Mouse (Mus musculus) spleen, postnatal 10 days (tissue): ENCODE measurements around the gene AI413582.
A peak's percentile ranks its signal among the peaks of the same experiment; 100 is the strongest.

Experiments
- DNase-seq, 2 experiments: peaks; one replicate each; pipeline ENCODE4 v3.0.0; 2021 to 2022; ENCODE audit warnings: low spot score in 2 of 2

The AI413582 gene

DNA sequence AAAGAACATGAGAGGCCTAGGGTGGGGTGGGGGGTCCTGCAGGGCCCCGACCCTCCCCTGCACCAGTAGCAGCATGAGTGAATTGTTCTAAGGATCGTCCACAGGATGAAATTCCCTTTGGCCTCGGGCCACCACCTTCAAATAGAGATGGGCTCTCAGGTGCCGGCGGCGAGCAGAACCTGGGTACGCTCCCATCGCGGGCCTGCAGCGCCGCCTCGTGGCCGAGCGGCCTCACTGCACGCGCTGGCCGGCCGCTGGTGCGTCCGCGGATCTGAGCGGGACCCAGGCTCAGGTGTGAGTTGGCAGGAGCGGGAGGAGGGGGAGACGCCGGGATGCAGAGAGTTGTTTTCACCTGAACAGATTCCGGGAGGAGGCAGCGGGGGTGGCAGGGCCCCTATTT lies 45.0 kb downstream of the AI413582 start:
- peak; percentile 36 to 69 for DNase-seq

DNA sequence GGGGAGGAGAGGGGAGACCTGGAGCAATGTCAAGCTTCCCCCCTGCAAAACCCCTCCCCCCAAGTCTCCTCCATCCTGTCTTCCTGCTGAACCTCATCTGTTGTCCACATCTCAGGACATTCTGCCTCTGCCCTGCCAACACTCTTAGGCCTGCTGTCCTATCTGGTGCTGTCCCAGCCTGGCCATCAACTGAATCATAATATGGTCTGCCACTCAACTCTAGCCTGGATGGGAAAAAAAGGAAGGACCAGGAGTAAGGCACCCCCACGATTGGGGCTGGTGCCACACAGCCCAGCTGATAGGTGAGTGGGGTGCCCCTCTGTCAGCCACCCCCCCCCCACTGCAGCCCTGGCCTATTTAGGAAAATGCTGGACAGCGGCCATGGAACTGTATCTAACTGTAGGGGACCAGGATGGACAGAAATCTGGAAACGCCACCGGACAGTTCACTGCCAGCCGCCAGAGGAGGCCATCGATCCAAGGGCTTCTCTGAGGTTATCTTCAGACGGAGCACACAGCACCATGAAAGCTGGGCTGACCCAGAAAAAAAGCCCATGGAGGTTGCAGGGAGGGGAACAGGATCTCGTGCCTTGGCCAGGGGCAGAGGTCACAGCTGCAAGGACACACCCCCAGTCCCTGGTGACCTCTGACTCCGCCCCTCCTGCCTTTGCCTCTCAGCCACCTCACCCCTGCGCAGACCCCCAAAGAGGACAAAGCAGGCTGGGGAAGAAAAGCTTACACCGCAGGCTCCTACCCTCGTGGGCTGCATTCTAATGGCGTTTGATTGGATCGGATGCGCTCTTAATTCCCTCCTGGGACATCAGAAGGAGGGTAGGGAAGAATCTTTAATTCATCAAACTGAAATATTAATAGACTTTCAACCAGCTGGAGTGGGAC lies 46.6 kb downstream of the AI413582 start:
- DNase-seq, result no peak

DNA sequence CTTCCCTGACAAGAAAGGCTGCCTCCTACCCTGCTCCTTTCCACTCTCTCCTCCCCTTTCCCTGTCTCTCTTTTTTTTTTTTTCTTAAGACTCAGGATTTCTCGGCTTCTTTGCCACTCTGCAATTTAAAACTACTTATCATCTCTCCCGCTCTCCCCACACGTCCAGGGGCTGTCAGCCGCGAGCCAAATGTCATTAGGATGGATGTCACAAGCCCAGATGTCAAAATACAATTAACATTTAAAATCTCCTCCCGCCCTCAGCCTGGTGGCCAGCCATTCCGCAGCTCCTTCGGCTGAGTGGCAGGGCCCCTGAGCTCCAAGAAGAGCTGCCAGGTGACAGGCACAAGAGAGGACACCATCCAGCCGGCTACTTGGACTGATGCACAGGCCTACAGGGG lies 47.3 kb downstream of the AI413582 start:
- no peak for DNase-seq

DNA sequence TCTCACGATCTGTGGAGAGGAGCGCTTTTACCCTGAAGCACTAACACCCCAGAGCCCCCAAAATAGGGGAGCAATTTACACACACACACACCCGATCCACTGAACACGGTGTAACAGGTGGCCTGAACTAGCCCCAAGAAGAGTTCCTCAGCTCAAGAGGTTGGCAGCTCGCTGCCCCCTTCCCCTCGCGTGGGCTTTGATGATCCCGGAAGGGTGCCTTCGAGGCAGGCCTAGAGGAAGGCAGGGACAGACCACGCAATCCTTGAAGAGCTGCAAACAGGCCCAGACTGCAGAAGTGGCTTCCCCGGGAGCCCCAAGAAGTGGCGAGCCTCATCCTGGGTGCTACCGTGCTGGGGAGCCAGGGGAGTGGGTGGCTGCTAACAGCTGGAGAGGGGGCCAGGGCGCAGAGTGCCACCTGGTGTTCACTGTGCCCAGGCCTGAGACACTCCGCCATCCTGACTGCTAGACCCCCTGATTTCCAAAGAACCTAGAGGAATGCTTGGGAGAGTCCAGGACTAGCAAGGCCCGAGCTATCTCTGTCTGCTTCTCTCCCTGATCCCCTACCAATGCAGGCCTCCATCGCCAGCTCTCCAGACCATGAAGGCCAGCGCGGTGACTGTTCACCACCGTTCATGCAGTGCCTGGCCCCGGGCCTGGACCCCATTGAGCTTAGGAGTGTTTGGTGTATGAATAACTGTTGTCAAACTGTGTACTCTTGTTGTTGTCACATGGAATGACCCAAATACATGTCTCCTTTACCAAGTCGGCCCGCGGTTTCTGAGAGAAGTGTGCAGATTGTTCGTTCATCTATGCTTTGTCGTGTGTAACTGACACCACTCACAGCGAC lies 51.4 kb downstream of the AI413582 start:
- DNase-seq, result no peak
